Mouse (Mus musculus) bone marrow macrophage, adult 2 months (primary cell): ENCODE data around the gene Mst1r.

Source experiments
- CTCF ChIP-seq: IDR thresholded peaks from 2 replicates; pipeline ENCODE4 v1.5.1; 2012; ENCODE audit warnings: low read depth, mild to moderate bottlenecking, low read length, moderate library complexity
- POLR2A ChIP-seq: IDR thresholded peaks from 2 replicates; pipeline ENCODE4 v1.6.1; 2012; ENCODE audit warnings: mild to moderate bottlenecking, low read depth, low read length, borderline replicate concordance

- TF ChIP-seq POLR2A, result no peak
- no peak for TF ChIP-seq CTCF
Measured at GRCm38 (mm10) chr9:107907801-107908120, 1.1 kb downstream of the Mst1r start.
